Mouse (Mus musculus) thymus, postnatal 36 days (tissue): ENCODE results near the gene Ccdc169.

Source experiments
- DNase-seq, 2 experiments: peaks; one replicate each; pipeline ENCODE4 v3.0.0; 2022; ENCODE audit warnings: mixed read lengths in 2 of 2

The Ccdc169 gene

DNA sequence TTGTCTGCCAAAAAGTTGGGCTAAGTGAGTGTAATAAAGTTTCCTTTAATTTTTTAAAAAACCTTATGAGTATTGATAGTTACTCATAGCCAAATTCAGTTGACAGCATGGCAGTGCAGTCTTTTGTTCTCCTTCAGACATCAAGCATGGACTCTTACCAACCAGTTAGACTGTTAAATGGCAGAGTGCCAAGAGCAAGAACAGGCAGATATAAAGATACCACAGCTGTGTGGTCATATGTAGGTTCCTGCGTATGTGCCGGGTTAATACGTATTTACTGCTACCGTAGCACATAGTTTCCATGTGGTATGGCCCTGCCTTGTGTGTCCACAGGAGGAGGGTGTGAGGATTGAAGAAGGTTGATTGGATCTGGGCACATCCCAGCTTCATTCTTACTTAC is 14.1 kb upstream of the Ccdc169 start:
- no peak for DNase-seq

DNA sequence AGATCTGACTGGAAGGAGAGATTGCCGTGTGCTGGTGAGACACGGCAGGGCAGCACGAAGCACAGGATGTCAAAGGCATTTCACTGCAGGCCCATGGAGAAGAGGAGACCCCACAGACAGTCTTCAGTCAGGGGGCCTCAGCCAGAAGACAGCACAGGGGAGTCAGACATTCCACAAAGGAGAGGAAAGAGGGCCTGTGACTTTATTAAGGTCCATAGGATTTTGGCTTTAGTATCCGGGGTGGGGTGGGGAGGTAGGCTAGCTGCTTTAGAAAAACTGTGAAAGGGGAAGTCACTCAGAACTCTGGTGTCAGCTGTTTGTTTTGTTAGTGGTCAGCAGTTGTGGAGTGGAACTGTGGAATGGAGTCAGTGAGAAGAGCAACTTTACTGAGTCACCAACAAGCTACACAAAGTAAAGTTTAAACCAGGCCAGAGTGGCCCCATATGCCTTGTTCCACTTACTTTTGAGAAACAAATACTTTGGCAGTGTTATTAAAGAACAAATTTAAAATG is 7.9 kb upstream of the Ccdc169 start:
- no peak for DNase-seq

DNA sequence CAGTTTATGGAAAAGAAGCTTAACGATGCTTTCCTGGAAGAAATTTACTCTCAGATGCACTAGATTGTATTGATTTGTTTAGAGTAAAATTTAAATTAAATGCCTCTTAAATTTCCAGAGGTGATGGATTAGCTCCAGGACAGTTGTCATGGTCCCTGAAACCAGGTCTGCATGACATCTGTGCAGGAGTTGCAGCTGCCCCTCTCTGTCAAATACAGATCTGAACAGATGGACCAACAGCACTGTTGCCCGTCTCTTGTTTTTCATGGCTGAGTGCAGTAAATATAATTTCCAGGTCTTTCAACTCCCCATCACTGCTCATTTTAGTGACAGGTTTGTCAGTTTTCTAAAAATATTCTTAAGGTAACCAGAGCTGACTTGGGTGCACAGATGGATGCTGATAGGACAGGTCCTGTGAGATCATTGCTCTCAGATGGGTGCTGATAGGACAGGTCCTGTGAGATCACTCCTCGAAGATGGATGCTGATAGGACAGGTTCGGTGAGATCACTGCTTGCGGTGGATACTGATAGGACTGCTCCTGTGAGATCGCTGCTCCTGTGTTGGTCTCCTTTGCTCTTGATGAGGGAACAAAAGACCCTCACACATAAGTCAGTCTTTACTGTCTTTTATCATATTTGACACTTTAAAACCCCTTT is 5.4 kb upstream of the Ccdc169 start:
- DNase-seq: no peak

DNA sequence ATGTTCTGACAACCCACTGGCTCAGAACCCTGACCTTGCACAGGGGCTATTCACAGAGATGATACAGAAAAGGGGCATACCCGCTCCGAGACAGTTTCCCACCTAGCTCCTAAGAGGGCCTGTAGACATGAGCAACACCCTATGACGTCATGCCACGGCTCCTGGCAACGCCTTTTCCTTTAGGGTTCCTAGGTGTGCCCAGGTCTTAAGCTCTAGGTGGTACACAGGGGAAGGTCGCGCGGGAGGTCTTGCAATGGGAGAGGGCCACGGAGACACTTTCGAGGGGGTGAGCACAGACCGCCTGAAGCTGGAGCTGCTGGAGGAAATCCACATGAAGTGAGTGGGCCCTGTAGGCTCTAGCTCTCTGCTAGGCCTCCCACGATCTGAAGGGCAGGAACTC is 2.7 kb downstream of the Ccdc169 start:
- DNase-seq: no peak

DNA sequence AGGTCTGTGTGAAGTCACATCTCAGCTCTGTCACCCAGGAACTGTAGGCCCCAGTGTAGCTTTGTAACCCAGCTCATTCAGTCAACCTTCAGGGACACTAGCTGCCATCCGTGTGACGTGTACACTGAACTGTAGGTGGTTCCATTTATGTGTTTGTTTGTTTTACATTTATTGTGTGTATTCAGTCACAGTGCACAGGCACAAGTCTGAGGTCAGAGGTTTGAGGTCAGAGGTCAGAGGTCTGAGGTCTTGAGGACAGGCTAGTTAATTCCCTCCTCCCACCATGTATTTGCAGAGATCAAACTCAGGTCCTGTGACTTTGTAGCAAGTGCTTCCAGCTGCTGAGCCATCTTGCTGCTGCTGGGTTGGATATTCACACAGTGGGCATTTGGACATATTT is 4.3 kb downstream of the Ccdc169 start:
- DNase-seq: no peak

DNA sequence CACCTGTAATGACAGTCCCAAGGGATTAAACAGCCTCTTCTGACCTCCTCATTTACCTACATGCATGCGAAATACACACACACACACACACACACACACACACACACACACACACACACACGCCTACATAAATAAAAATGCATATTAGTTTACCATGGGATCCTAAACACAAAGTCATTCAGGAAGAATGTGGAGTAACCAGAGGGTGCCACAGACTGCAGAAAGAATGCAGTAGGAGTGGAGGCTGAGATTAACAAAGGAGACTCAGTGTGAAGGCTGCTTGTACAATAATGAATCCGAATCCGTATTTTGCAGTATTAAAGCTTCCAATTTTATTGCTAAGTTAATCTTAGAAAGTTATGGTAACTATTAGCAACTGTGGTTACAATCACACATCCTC is 7.8 kb downstream of the Ccdc169 start:
- DNase-seq: no peak

DNA sequence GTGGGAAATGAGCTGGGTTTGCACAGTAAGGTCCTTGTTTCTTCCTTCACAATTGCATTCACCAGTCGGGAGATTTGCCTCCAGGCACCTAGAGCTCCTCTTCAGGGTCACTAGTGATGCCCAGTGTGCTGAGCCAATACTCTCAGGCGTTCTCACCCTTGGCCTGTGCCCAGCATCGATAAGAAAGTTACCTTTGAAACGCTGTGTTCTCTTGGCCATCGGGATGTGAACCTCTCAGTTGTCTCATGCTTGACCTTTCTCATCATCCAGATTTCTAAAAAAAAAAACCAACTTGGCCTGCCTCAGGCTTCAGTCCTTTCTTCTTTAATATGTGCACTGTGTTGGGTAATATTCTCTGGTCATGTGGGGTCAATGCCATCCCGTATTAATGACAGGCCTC is 9.3 kb downstream of the Ccdc169 start:
- no peak for DNase-seq

DNA sequence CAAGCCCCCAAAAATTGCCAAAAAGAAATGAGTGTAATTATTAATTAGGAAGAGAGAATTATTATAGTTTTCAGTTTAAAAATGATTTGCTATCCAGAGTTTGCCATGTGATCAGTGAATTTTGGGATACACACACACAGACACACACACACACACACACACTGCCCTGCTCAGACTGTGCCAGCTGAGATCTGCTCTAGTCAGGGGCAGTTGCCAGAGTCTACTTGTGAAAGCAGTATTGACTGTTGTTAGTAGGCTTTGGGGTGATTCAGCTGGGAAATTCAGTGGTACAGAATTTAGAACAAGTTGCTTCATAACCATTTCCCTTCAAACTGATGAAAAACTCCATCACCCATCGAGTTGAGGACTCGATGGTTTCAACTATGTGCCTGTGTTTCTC is 10.0 kb downstream of the Ccdc169 start:
- no peak for DNase-seq

DNA sequence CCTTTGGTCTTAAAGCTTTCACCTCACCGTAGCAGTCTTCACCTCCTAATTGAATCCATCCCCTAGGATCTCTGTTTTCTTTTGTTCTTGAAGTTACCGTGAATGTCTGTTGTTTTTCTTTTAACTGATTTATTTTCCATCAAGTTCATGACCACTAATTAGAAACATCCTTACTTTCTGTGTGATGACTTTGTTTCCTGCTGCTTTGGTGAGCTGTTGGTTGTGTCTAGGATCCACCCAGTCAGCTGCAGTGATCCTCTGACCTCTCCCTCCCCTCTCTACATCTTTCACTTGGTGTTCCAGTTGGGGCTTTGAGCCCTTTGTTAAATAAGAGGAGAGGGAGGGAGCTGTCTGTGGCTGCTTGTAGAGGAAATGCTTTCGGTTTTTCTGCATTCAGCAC is 11.0 kb downstream of the Ccdc169 start:
- no peak for DNase-seq

DNA sequence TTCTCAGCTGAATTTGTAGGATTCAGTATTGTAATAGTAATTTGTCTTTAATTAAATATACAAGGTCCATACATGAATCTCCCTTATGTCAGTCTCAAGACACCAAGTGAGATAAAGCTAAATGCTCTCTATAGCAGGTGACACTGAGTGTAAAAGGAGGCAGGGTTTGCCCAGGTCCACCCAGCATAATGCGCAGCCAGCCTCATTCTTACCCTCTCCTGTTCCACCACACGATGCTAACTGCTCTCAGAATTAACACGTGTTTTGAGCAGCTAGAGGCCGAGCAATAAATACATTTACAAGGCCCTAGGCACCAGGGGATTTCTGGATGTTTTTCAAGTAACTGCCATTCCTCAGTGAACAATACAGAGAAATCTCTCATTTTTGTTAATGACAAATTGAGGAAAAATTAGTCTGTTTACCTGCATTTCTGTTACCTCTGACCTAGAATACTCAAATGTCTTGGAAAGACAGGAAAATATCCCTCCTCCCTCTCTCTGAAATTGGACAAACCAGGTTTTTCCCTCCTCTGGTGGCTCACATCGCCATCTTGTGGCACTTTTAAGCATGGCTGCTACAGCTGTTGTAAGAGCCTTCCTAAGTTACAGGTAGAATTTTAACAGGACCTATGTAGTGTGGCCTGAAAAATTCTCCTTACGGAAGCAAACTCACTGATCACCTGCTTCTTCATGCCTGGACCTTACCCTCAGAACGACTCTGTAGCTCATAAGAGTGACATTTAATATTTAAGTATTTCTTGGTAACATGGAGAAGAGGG is 14.7 kb downstream of the Ccdc169 start:
- DNase-seq: peak in 1 of 2 experiments; percentile 3

DNA sequence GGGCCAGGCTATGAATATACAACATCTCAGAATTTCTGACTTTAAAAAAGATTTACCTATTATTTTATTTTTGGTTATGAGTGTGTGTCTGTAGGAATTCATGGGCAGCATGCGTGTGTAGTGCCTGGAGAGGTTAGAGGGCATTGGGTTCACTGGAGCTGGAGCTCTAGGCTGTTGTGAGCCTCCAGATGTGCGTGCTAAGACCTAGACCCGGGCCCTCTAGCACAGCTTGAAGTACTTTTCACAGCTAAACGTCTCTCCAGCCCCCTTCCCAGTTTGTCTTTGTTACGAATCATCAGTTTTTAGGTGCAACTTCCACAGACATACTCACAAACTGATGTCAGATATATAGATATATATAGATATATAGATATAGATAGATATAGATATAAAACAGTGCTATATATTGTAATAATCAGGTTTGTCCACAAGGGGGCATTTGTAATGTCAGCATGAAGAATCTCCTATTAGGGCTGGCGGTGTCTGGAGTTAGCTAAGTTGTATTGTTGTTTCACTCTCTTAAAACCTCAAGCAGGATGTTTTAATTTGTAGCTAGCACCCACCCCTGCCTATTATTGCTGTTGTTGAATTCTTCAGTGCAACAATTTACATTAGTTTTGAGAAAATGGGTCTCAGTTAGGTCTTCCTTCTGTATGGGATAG is 15.7 kb downstream of the Ccdc169 start:
- no peak for DNase-seq

DNA sequence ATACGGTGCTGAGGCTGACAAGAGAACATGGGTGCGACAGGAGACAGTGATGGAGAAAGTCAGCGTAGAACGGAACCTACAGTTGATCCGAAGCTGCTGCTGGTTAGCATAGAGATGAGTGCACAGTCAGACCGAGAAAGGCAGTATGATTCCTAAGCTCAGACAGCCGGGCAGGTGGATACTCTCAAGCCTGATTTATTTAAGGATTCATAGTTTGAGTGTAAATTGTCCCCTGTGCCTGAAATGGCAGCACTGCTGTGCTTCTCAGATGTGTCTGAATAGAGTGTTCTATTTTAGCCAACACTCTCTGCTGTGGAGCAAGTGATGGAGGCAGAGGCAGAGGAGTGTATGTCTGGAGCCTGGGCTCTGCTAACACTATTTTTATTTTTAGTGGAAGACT is 17.0 kb downstream of the Ccdc169 start:
- no peak for DNase-seq

DNA sequence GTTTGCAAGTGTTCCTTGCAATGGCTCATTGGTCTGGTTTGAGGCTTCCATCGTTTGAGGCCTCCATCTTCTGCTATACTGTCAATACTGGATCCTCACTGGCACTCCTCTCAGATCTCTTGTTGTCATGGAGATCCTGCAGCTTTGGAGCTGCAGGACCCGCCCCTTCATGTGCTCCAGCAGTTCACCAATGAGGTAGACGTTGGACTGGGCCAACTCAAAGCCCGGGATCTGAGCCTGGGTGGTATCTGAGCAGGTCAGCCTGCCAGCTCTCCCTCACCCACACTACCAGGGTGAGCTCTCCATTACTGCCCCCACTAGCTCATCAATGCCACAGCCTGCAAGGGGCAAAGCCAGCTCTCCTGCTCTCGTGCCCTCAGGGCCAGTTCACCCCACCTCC is 20.3 kb downstream of the Ccdc169 start:
- DNase-seq: no peak

DNA sequence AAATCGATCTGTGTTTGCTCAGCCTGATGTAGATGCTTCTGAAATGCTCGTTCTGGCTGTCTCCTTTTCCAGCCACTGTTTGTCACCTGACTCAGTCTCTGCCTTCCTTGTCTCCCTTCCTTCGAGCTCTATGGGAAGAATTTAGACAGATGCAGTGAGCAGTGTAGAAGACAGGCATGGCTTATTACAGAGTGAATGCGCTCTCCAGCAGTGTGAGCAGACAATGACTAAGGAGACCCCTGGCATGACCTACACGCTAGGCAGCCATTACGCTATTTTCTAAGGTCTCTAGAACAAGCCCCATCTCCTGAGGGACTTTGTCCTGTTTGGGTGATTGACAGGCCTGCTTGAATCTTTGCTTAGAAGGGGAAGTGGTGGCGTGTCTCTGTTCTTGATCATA is 24.0 kb downstream of the Ccdc169 start:
- DNase-seq: no peak

DNA sequence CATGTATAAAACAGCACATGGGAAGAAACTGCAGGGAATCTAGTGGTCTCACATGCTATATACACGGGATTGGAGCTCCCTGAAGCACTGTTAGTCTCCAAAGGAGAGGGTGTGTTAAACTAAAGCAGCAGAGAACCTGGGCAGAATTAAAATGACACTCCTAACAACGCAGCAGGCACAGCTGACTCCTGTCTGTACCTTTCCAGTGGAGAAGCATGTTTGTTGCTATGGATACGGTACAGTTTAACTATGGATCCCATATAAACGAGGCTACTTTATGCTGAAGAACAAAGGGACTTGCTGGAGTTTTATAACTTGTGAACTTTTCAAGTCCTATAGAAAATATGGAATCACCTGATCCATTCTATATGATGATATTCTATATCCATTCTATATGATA is 26.4 kb downstream of the Ccdc169 start:
- DNase-seq: no peak

DNA sequence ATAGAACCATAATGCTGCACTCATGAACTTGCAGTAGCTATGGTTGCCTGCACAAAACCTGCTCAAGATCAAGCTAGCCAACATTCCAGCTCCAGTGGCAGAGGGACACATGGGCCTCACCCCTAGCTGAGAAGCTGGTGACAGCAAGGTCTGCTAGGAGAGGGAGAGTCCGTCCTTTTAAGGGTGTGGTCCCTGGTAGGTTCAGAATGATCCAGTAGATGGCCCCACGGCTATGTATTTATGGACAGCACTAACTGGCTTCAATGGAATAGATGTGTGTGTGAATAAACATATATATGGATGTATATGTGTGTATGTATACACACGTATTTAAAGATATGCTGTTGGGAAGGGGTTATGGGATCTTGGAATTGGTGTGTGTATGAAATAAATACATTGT is 35.3 kb downstream of the Ccdc169 start:
- no peak for DNase-seq

DNA sequence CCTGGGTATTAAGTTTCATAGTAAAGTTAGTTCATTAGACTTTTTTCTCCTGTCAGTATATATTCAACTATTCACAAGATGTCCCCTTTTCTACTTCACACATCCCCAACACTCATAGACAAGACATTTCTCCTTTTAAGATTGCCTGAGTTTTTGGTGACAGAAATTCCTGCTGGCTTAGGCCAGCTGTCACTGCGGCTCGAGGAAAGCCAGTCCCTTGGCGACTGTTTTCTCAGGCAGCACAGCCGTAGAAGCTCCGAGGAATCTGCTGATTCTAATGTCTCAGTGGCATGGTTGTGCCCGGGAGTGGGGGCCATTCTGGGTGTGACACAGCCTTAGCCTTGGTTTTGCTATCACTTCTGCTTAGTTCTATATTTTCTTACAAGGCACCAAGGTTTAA is 40.1 kb downstream of the Ccdc169 start:
- no peak for DNase-seq

DNA sequence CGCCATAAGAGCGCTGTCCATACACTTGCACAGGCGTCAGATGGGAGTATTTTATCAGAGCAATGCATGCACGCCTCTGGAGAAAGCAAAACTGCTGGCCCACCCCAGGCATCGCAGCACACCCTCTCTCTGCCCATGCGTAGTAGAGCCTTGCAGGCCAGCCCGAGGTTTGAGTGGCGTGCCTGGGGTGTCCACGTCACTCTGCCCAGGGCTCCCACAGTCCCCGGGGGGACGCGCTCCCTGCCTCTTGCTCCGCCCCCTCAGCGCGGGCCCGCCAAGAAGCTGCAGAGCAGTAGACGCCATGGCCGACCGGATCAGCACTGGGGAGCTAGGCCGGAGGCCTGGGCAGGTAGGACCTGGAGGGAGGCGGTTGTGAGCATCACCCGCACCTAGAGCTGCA is 44.6 kb downstream of the Ccdc169 start, which contains the start of gene Sohlh2:
Gene Sohlh2 (plus strand): TSS at position 263 of the 400 bp plus-strand sequence.
- no peak for DNase-seq

DNA sequence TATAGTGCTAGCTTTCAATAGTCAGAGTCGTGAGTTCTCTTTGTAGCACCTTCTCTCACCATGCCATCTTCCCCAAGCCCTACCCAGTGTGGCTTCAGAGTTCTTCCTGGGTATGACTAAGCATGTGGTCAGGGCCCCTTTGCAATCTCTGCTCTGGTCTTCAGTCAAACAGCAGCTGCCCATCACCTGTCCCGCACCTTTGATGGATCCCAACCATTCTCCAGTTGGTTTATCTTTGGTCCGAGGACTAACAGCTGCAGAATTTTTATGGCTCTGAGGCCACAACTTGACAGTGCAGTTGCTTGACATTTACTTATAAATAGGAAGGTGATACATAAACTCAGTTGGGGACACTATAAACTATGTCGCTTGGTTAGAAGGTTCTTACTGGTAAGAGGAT is 54.5 kb downstream of the Ccdc169 start:
- no peak for DNase-seq

DNA sequence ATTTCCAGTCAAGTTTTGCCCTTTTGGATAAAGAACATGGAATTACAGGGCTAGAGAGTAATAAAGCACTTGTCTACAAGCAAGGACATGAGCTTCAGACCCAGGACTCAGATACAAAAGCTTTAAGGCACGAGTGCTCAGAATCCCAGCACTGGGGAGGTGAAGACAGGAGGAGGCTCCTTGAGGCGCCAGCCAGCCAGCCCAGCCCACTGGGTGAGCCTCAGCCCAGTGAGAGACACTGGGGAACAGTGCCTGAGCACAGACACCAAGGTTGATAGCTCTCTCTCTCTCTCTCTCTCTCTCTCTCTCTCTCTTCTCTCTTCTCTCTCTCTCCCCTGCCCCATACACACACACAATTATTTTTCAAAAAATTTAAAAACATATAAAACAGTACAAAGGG is 56.2 kb downstream of the Ccdc169 start:
- no peak for DNase-seq

DNA sequence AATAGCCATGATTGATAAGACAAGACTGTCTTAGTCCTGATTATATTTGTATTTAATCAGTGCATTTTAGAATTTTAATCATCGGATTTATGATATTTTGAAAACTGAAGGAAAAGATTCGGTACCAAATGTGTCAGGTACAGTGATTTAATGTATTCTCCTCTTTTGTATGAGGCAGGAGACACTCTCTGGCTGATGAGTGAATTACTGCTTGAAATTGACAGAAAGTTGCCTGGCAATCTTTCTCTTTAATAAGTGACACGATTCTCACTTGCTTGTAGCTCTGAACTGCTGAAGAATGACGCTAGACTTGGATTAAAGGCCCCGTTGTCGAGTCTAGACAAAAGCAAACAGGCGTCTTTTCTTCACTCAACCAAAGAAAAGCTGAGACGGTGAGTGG is 57.7 kb downstream of the Ccdc169 start:
- no peak for DNase-seq

DNA sequence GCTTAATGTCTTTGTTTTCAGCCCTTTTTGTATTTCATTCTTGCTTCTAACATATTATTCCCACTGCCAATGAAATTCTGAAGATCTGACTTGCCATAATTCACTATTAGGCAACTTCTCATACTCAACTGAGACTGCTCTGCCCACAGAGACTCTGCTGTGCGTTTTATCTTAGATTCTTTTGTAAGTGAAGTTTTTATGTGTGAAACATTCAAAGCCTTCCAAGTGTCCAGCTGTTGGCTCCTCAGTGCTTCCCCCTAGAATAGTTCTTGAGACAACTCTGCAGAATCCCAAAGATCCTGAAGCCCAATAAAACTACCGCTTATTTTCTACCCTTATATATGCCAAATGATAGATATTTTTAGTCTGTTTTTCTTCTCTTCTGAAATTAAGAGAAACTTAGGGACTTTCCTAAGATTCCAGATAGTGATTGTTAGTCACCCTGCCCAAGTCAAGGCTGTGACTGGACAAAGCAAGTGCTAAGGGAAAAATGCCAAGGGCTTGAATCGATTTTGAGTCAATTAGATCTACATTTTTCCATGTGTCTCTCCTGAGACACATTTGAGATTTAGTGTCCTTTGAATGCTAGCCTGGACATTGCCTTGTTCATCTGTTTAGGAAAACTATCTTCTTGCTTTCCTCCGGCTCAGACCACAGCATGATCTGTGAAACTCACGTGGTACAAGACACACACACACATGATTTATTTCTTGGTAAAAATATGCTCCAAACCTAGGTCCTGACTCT is 58.6 kb downstream of the Ccdc169 start:
- DNase-seq: no peak

DNA sequence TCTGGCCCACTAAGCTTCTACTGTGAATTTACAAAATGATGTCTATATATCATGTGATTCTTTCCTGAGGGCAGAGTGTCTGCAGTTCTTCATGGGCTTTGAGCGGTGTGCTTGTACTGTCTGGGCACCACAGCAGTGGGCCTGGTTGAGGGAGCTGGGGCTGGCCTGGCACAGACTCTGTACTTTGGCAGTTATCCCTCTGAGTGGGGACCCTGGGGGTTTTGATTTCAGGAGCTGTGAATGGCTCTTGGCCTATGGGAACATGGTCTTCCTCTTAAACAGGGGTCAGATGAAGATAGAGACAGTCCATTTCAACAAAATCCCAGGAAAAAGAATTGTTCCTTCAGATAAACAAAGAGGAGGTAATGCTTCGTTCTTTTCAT is 59.2 kb downstream of the Ccdc169 start:
- DNase-seq: no peak
